Mouse (Mus musculus) embryonic facial prominence, embryonic 11.5 days (tissue): ENCODE data around the gene Synj2. TPM values are rescaled to one million over a fixed set of nuclear protein-coding genes. Genes with fewer than 3 reads are reported as not detected.

Experiments used
- ATAC-seq: fragments of 200-750 bp; cut with Nextera tagmentation; replicated peaks from 2 replicates; pipeline ENCODE4 v1.8.0; 2017; ENCODE audit warnings: low read depth; ENCODE audit not compliant: insufficient number of reproducible peaks, low FRiP score, low TSS enrichment
- DNase-seq: peaks from one replicate; pipeline ENCODE4 v3.0.0-alpha.2; 2015; ENCODE audit warnings: low spot score
- H3K27ac ChIP-seq: fragments of 300-500 bp; sonication (generic); replicated peaks from 2 replicates; pipeline ENCODE4 v1.5.1; 2014; ENCODE audit warnings: mild to moderate bottlenecking, low read depth, low read length, control low read depth
- H3K27me3 ChIP-seq: fragments of 300-500 bp; sonication (generic); 2 replicates; pipeline ENCODE4 v1.6.1; 2014; ENCODE audit warnings: mild to moderate bottlenecking, low read length, moderate library complexity, mixed read lengths; ENCODE audit not compliant: control insufficient read depth, insufficient read depth
- H3K36me3 ChIP-seq: fragments of 300-500 bp; sonication (generic); replicated peaks from 2 replicates; pipeline ENCODE4 v1.6.1; 2014; ENCODE audit warnings: low read depth, mild to moderate bottlenecking, low read length, moderate library complexity, mixed read lengths; ENCODE audit not compliant: control insufficient read depth, insufficient read depth
- H3K4me1 ChIP-seq: fragments of 300-500 bp; sonication (generic); 2 replicates; pipeline ENCODE4 v1.6.1; 2014; ENCODE audit warnings: low read length, mixed read lengths; ENCODE audit not compliant: control insufficient read depth, insufficient read depth
- H3K4me2 ChIP-seq: fragments of 300-500 bp; sonication (generic); 2 replicates; pipeline ENCODE4 v1.6.1; 2014; ENCODE audit warnings: low read depth, mild to moderate bottlenecking, control low read depth, low read length, moderate library complexity
- H3K4me3 ChIP-seq: fragments of 300-500 bp; sonication (generic); 2 replicates; pipeline ENCODE4 v1.5.1; 2014; ENCODE audit warnings: low read depth, low read length, control low read depth
- H3K9ac ChIP-seq: fragments of 300-500 bp; sonication (generic); replicated peaks from 2 replicates; pipeline ENCODE4 v1.6.1; 2014; ENCODE audit warnings: mild to moderate bottlenecking, control low read depth, low read length
- H3K9me3 ChIP-seq: fragments of 300-500 bp; sonication (generic); replicated peaks from 2 replicates; pipeline ENCODE4 v1.6.1; 2016; ENCODE audit warnings: mild to moderate bottlenecking, low read length, inconsistent platforms, mixed read lengths; ENCODE audit not compliant: control insufficient read depth
- WGBS: fragments of 180-500 bp; shearing (Covaris S2); extraction: QIAGEN DNeasy Blood & Tissue Kit; methylation state at CpG from one replicate; pipeline ENCODE4 v1.1.7; 2014; 5-methylcytosine and 5-hydroxymethylcytosine counted together
- polyA plus RNA-seq: library from polyadenylated mRNA; unstranded; fragments of >200 nt; fragmentation: Nextera tagmentation; extraction: Ambion mirVana; gene quantifications from 2 replicates; pipeline ENCODE4 v1.2.1, GENCODE M21; 2014

The Synj2 gene
- polyA plus RNA-seq, 1 experiment from 2014 or later: 2.0 TPM

DNA sequence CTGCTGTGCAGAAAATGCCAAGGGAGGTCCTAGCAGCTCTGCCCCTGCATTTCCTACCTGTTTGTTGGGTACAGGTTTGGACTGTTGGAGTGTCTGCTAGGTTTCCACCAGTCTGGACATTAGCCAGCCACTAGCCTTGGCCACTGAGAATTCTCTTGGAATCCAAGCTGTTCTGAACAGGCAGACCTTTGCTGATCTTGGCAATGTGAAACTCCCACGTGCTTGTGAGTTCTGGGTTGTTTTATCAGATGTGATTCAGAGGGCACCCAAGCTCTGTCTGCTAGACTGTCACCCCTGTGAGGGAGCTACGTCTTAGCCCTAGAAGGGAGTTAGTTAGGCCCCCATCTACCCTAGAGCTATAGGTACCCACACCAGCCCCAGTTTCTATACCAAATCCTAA is 3.6 kb upstream of the Synj2 start:
- Histone ChIP-seq H3K4me3 (no peak overlapping the region), H3K4me1 (no peaks in the 10 kb centered on the region; the same call in none of the 2 replicates)
- 76% methylated on average over 2 of the region's 2 CpGs for WGBS

DNA sequence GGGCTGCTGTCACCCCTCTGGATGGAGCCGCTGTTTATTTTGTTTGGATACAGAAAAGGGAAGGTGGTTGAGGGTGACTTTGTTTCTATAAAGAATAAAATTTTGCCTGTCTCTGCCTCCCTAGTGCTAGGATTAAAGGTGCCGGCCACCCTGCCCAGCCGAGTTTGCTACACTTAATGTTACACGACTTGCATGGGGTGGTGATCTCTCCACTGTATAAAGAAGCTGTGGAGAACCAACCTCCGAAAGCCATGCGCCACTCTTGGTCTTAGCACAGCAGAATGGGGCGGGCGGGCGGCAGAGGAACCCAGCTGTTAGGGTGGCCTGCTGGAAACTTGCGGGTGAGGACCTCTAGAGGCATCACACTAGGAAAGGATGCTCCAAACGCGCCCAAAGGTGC is 1.2 kb upstream of the Synj2 start:
- WGBS: 49% methylated on average over 12 of the region's 12 CpGs
- Histone ChIP-seq H3K9me3 (no peaks in the 10 kb centered on the region), H3K4me3 (no peak overlapping the region), H3K27ac (no peak overlapping the region), H3K9ac (no peak overlapping the region), H3K27me3 (peaks cover 5% of the 10 kb centered on the region; the same call in 1 of the 2 replicates), H3K4me2 (no peak overlapping the region), H3K36me3 (no peaks in the 10 kb centered on the region), H3K4me1 (no peaks in the 10 kb centered on the region; the same call in none of the 2 replicates)
- ATAC-seq (no peak), DNase-seq (no peak)

More for the DNA sequence above, 3.6 kb upstream of the Synj2 start:
- Histone ChIP-seq H3K27me3 (peaks cover 5% of the 10 kb centered on the region; the same call in 1 of the 2 replicates), H3K4me2 (no peak overlapping the region), H3K27ac (no peak overlapping the region), H3K9me3 (no peaks in the 10 kb centered on the region), H3K36me3 (no peaks in the 10 kb centered on the region), H3K9ac (no peak overlapping the region)
- no peak for ATAC-seq
- no peak for DNase-seq

DNA sequence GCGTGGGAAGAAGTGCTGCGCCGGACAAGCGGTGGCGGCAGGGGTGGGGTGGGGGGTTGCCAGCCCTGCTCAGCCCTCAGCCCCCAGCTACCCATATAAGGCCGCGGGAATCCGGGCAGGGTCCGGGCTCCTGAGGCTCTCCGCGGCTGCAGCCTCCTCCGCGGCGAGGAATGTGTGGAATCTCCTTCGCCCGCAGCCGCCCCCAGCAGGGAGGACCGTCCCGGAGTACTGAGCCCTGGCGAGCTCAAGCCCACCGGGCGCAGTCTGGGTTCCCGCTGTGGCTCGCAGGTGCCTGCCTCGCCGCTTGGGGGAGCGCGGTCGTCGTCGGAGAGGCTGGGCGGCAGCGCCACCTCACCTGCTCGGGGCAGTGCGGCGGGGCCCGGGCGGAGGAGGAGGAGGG is 288 bp upstream of the Synj2 start:
- H3K4me2 ChIP-seq: peak overlapping the region; percentile 57
- peaks cover 5% of the 10 kb centered on the region; the same call in 1 of the 2 replicates for H3K27me3 ChIP-seq
- no peaks in the 10 kb centered on the region for H3K36me3 ChIP-seq
- ATAC-seq: peak; percentile 83
- no peaks in the 10 kb centered on the region for H3K9me3 ChIP-seq
- H3K4me1 ChIP-seq: no peaks in the 10 kb centered on the region; the same call in 1 of the 2 replicates
- H3K4me3 ChIP-seq: peak overlapping the region; percentile 50
- no peak overlapping the region for H3K27ac ChIP-seq
- H3K9ac ChIP-seq: peak overlapping the region; percentile 33; the same call in 1 of the 2 replicates
- peak; percentile 86 for DNase-seq
- 1% methylated on average over 28 of the region's 38 CpGs for WGBS

DNA sequence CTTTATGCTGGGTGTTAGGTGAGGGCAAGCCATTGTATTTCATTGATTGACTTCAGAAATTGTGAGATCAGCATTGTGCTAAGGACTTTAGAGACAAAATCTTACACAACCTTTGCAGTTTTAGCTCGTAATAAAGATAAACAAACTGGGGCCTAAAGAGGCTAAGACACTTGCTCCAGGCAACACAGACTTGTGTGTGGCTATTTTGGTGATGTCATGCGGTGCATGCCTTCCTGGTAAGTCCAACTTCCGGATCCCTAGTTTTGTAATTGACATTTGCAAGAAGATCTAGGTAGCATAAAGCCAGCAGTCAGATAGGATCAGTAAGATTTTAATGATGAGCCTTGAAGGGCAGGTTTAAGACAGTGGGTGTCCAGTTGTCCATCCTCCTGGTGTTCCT is 1.1 kb downstream of the Synj2 start:
- WGBS: 70% methylated on average over 3 of the region's 3 CpGs
- DNase-seq (no peak), ATAC-seq (no peak)
- Histone ChIP-seq H3K4me1 (no peaks in the 10 kb centered on the region; the same call in 1 of the 2 replicates), H3K9me3 (no peaks in the 10 kb centered on the region), H3K4me3 (no peak overlapping the region), H3K27me3 (peaks cover 5% of the 10 kb centered on the region; the same call in 1 of the 2 replicates), H3K36me3 (no peaks in the 10 kb centered on the region), H3K9ac (no peak overlapping the region), H3K27ac (no peak overlapping the region), H3K4me2 (no peak overlapping the region)

DNA sequence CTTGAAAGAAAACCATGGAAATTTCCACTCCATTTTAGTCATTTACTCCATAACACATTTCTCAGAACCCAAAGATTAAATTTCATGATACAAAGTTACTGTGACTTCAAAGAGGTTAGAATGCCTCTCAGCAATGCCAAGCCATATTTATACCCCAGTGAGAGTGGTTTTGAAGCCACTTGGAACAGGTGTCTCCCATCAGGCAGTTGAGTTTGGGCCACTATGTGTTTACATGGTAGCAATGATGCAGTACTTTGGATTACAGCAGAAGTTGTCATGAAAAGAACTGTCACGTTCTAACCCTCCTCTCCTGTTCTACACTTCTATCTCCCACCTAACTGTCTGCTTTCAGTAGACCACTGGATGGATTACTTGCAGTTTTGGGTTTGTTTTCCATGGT is 2.0 kb downstream of the Synj2 start:
- 71% methylated on average over 1 of the region's 1 CpGs for WGBS
- Histone ChIP-seq H3K9me3 (no peaks in the 10 kb centered on the region), H3K4me2 (no peak overlapping the region), H3K27me3 (peaks cover 5% of the 10 kb centered on the region; the same call in 1 of the 2 replicates), H3K9ac (no peak overlapping the region), H3K36me3 (no peaks in the 10 kb centered on the region), H3K27ac (no peak overlapping the region), H3K4me3 (no peak overlapping the region), H3K4me1 (no peaks in the 10 kb centered on the region; the same call in 1 of the 2 replicates)
- ATAC-seq (no peak), DNase-seq (no peak)

DNA sequence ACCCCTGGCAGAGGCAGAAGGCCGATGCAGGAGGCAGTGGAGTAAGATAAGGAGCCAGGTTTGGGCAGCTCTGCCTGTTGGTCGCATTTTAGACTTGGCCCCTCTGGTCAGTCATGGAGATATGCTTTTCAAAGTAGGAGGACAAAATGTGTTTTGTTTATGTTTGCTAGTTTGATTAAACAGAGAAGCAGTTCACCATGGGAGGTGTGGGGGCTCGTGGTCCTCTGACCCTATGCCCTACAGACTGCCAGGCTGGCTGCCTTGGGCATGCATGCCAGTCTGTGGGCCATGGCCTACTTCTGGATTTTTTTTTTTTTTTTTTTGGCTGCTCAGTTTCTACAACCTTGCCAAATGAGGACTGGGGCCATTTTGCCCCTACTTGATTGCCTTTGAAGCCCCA is 6.0 kb downstream of the Synj2 start:
- DNase-seq (no peak), ATAC-seq (no peak)
- no peaks in the 10 kb centered on the region; the same call in 1 of the 2 replicates for H3K27me3 ChIP-seq
- no peak overlapping the region for H3K4me3 ChIP-seq
- H3K9ac ChIP-seq: no peak overlapping the region
- H3K27ac ChIP-seq: no peak overlapping the region
- 74% methylated on average over 3 of the region's 3 CpGs for WGBS
- H3K9me3 ChIP-seq: no peaks in the 10 kb centered on the region
- H3K4me2 ChIP-seq: no peak overlapping the region
- no peaks in the 10 kb centered on the region for H3K4me1 ChIP-seq
- no peaks in the 10 kb centered on the region for H3K36me3 ChIP-seq

DNA sequence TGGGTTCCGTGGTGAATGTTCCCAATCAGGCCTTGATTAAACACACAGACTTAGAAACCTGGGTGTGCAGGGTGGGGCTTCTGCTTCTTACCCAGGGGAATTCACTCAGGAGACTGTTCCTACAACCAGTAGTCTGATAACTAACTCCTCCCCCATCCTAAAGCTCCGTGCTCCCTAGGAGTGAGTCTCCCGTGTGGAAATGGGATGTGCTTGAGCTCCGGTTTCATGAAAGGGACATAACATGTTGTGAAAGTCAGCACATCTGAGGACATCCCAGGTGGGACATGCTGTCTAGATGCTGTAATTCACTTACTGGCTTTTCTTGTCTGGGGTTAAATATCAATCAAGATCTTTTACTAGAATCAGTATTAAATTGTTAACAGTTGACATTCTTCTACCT is 11.4 kb downstream of the Synj2 start:
- Histone ChIP-seq H3K4me2 (no peak overlapping the region), H3K36me3 (no peaks in the 10 kb centered on the region), H3K9me3 (no peaks in the 10 kb centered on the region), H3K9ac (no peak overlapping the region), H3K27me3 (no peaks in the 10 kb centered on the region), H3K4me1 (no peaks in the 10 kb centered on the region), H3K4me3 (no peak overlapping the region), H3K27ac (no peak overlapping the region)
- DNase-seq (no peak), ATAC-seq (no peak)
- WGBS: 86% methylated on average over 4 of the region's 4 CpGs

DNA sequence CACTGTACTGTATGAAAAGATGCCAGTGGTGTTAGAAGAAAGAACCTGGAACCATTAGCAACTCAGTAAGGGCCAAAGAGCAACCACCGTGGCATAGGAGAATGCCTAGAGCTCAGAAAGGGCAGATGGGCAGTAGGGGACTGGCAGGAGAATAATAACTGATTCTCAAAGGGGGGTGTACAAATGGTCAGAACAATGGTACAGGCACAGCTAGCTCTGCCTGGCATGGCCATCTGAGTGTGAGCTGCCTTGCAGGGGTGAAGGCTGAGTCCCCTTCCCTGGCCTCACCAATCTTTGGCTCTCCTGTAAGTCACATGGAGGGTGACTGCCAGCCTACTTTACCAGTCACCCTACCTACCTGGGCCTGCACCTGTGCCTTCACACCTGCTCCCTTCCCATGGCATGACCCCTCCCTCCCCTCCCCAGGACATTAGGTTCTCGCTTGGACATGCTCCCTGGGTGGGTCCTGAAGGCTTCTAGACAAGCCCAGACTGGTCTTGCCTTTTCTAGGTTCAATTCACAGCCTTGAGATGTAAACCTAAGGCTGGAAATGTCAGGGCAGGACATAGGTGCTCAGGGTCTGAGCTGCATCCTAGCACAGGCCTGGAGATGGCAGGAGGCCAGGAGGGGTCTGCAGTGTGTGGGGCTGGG is 15.4 kb downstream of the Synj2 start:
- DNase-seq (no peak), ATAC-seq (no peak)
- no peak overlapping the region for H3K4me2 ChIP-seq
- no peaks in the 10 kb centered on the region for H3K27me3 ChIP-seq
- no peaks in the 10 kb centered on the region; the same call in 1 of the 2 replicates for H3K4me1 ChIP-seq
- no peaks in the 10 kb centered on the region for H3K36me3 ChIP-seq
- H3K4me3 ChIP-seq: no peak overlapping the region
- no peak overlapping the region for H3K9ac ChIP-seq
- no peaks in the 10 kb centered on the region for H3K9me3 ChIP-seq
- no peak overlapping the region for H3K27ac ChIP-seq
- 84% methylated on average over 2 of the region's 2 CpGs for WGBS
